Mouse (Mus musculus): ENCODE results near the gene Prkca. TPM values are rescaled to one million over a fixed set of nuclear protein-coding genes. Genes with fewer than 3 reads are reported as not detected.

Gene Prkca
- polyA plus RNA-seq, 1 experiment, result not detected

DNA sequence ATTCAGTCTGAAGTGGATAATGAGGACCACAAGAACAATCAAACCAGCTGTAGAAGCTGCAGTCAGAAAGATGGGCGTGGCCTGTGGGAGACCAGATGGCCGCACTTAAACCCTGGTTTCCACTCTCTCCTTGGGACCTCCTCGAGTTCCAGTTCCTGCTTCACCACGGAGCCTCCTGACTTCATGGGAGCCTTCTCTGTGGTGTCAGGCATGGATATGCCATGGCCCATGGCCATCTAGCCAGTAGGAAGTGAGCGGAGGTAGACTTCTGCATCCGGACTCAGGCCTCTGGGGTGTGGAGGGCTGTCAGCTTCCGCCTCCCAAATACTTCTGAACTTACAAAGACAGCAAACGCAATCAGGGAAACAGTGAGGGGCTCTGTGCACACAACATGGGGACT, 121.1 kb downstream of the Prkca start:
- TF ChIP-seq GATA1 (IDR thresholded peaks at IDR 0.05; ENCODE audit: low read length), result no peak

DNA sequence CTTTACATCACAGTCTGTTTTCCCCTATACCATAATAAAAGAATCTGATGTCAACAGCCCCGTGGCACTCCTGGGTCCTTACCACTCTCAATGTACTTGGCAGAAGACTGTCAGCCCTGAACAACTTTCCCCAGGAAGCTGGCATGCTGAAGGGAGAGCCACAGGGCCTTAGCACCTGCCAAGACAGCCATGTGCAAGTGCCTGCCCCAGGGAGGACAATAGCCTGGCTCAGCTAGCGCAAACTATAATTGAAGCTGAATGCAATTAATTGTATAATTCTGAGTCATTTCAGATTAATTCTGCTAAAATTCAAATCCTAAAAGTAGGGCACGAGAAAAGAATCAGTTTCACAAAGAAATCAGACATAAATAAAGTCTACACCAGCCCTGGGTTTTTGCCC, 121.7 kb downstream of the Prkca start:
- no peak for TF ChIP-seq GATA1 (IDR thresholded peaks at IDR 0.05; ENCODE audit: low read length)

DNA sequence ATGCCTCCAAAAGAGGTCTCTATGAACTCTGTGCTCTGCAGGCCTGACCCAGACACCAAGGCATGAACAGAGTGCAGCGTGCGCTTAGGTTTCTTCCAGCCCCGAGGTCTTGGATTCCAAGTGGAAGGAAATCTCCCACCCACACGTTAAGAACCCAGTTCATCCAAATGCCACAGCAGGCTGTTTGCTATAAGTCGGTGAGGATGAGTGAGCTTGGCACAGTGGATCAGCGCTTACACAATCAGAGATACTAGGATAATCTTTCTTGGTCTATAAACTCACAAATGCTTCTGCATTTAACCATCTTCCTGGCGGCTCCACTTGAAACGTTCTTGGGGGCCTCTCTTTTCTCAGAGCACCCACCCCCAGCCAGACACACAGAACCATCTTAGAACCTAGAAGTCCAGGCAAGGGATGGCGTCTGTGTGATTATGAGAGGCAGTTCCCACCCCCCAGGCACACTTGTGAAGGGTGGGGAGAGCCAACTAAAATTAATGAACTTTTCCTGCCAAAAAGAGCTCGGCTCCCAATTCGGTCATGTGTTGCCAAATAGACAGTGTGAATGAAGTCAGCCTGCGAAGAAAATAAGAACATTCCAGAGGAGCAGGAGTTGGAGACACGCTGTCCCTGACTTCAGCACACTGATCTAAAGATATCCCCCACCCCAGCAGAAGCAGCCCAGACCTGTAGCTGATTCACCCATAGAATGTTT, 122.4 kb downstream of the Prkca start:
- no peak for TF ChIP-seq GATA1 (IDR thresholded peaks at IDR 0.05; ENCODE audit: low read length)

DNA sequence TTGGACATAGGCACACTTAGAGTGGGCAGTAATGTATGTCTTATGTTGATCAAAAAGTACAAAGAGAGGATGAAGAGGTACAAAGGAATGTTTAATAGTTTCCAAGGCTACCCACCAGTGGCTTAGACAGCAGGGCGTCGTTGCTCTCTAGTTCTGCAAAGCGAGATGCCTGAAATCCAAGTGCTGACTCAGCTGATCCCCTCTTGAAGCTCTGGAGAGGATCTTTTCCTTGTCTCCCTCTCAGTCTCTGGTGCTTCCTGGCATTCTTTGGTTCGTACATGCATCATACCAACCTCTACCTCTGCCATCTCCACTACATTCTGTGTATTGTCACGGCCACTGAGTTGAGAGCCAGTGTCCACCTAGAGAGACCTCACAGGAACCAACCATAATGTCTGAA, 123.1 kb downstream of the Prkca start:
- TF ChIP-seq GATA1 (IDR thresholded peaks at IDR 0.05; ENCODE audit: low read length), result no peak

DNA sequence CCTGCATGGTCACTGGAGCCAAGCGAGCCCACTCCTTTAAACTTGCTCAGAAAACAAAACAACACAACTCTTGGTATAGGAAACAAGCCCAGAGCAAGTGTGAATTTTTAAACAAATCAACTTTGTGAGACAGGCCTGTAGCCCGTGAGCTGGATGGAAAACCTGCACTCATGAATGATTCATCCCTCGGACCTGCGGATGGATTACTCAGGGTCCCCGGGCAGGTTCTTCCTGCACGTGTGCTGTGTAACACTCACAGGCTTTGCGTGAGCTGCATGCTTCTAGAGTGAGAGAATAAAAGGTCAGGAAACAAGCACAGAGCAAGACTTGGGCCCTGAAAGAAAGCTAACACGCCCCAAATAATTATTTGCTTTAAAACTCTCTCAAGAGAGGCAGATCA, 126.7 kb downstream of the Prkca start:
- TF ChIP-seq GATA1 (IDR thresholded peaks at IDR 0.05; ENCODE audit: low read length), result no peak

DNA sequence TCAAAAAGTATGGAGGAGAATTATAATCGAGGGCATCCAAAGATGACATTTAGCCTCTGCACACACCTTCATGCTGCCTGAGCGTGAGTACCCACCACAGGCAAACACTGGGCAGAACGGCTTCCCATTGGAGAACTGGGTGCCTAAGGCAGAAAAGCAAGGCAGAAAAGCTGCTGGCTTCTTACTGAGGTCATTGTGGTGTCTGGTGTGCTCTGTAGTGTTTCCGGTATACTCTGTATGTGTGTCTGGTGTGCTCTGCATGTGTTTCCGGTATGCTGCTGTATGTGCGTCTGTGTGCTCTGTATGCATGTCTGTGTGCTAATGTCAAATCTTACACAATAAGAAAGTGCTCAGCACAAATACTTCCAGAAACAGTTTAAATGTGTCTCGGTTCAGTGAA, 127.7 kb downstream of the Prkca start:
- no peak for TF ChIP-seq GATA1 (IDR thresholded peaks at IDR 0.05; ENCODE audit: low read length)

DNA sequence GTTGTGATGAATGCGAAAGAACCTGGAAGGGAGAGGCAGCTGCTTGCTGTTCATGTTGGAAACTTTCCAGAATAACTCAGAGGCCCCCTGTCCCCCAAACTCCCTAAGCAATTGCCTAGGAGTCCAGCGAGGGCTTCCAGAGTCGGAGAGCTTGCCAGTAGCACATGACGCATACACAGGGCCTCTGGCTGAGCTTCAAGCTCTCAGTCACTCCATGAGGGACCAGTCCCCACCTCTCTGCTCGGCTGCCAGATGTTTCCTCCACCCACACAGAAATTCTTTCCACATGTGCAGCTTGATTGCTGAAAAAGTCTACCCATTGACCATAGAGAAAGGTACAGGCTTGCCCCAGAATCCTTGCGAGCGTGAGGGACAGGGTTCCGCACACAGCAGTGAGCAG, 128.3 kb downstream of the Prkca start:
- TF ChIP-seq GATA1 (IDR thresholded peaks at IDR 0.05; ENCODE audit: low read length), result no peak

DNA sequence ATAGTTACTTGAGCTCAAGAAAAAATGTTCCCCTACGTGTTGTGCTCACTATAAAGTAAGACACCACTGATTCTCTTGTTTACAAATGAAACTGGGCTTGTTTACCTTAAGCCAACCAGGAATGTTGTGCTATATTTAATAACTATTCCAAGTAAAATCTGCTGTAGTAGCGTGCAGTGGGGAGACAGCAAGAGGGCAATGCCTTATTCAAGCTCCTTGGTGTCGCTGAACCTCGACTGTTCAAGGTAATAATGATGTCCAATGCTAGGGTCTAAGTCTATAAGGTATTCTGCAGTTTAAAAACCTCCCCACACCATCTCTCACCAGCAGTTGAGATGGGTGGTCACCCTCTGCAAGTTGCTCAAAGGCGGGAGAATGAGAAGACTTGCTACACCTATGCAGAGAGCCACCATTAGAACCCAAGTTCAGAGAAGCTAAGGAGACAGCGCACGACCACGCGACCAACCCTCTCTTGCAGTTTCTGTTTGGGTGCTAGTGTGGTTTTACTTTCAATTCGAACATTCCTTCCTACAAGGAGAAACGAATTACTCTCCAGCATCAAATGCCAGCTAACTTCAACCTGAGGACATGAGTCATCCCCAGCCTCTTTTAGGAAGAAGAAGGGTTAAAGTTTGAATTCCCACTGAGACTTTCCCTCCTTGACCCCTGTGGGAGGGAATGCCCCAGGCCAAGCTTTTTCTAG, 129.1 kb downstream of the Prkca start:
- TF ChIP-seq GATA1 (IDR thresholded peaks at IDR 0.05; ENCODE audit: low read length), result no peak

DNA sequence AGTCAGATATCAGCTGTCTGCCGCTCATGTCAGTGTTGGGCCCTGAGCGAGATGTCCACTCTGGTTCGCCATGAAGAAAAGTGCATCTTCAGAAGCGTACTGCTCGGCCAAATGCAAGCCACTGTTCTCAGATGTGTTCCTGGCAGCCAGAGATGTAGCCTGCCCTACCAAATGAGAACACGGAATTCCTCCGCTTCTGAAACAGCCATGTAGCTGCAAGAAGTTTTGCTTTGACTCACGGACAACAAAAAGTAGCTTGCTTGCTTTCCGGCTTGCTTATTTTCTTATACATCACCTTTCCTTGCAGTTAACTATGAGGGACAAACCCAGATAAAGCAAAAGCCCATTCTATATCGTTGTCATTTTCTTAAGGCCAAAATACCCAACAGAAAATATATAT, 129.9 kb downstream of the Prkca start:
- TF ChIP-seq GATA1 (IDR thresholded peaks at IDR 0.05; ENCODE audit: low read length), result no peak

DNA sequence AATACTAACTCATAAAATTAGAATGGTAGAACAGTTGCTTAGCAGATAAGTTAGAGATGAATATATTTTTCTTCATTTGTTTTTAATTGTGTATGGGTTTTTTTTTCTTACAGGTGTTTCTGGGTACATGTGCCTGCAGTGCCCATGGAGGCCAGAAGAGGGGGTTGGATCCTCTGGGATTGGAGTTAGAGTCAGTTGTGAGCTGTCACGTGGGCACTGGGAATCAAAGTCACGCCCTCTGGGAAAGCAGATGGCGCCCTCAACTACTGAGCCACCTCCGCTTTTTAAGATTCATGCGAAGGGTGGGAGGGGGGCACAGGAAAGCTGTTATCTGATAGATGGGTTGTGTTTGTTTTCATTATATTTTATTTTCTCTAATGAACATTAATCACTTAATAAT, 131.1 kb downstream of the Prkca start:
- TF ChIP-seq GATA1 (IDR thresholded peaks at IDR 0.05; ENCODE audit: low read length), result no peak

DNA sequence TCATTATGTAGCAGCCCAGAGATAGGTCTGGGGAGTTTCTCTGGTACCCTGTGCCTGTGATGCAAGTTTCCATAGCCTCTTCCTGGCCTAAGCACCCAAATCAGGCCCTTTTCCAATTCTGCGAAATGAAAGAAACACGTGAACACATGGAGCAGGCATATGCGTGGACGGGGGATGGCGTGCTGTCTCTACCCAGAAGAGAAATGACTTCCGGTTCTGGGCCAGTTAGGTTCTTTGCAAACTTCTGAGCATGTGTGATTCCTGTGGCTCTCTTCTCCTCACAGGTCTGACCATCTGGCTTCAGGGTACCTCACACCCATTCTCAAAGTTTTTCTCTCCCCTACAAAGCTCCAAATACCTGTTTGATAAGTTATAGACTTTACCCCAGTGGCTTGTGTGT, 131.7 kb downstream of the Prkca start:
- TF ChIP-seq GATA1 (IDR thresholded peaks at IDR 0.05; ENCODE audit: low read length), result no peak

DNA sequence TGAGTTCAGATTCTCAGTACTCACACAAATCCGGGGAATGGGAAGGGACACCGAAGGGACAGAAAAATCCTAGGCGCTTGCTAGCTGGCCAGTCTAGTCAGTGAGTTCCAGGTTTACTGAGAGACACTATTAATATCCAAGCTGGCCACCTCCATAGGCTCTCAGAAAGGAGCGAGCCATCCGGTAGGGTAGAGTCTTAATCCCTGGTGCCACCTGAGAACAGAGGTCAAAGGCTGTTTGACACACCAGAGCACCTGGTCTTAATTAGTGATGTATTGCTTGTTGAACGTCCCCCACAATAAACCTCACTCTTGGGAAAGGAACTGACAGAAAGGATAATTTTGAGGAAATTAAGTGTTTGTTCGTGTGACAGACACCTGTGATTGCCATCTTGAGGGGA, 133.0 kb downstream of the Prkca start:
- TF ChIP-seq GATA1 (IDR thresholded peaks at IDR 0.05; ENCODE audit: low read length), result no peak

DNA sequence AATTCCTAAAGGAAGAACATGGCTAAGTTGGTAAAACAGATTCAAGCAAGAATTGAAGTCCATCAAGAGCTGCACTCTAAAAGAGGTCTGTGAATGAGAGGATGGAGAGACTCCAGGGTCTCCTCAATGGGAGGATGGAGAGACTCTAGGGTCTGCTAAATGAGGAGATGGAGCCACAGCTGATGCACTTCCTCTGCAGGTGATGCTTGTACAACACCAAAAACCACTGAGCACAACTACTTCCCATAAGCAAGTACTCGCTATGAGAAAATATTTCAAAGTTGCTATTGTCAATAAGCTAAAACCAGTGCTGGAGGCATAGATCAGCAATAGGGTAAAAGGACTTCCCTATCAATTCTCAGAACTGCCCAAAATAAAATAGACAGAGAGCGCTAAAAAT, 137.1 kb downstream of the Prkca start:
- TF ChIP-seq GATA1 (IDR thresholded peaks at IDR 0.05; ENCODE audit: low read length), result no peak

DNA sequence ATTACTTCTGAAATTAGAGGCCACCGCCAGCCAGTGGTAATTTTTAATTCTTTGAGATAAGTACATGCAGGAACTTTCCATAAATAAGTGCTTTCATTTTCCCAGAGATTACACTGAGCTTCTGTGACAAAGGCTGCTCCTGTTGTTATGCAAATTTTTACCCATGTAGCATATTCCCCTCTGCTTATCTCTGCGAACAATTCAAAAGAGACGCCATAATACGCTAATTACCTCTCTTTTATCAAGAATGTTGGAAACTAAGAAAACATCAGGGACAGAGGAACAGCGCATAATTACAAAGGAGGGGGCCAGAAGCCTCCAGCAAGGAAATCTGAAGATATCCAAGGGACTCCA, 138.9 kb downstream of the Prkca start:
- TF ChIP-seq GATA1 (IDR thresholded peaks at IDR 0.05; ENCODE audit: low read length), result no peak

DNA sequence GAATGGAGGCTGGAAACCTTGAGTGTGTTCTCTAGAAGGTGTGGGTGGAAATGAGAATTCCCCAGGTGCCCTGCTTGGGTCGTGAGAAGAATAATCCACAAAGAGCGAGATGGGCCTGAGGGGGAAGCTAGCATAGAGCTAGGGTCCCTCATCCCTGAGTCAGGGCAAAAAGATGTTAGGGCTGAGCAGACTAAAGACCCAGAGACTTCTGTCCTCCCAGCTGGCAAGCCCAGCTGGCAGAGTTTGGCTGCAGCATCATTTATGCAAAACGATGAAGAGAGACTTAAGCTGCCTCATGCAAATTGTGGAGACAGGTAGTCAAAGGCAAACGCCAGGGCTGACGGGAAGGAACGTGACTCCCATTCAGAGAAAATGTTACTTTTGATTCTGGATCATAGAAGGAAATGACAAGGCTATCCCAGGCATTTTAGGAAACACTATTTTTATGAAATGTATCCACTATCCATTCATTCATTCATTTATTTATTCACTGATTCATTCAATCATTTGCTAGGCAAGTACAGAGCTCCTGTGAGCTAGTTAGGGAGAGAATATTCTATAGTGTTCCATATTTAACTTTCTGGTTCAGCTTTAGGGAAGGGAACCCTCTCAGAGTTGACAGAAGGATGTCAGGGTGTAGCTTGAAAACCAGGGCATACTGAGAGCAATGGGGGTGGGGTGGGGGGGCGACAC, 139.4 kb downstream of the Prkca start:
- no peak for TF ChIP-seq GATA1 (IDR thresholded peaks at IDR 0.05; ENCODE audit: low read length)

DNA sequence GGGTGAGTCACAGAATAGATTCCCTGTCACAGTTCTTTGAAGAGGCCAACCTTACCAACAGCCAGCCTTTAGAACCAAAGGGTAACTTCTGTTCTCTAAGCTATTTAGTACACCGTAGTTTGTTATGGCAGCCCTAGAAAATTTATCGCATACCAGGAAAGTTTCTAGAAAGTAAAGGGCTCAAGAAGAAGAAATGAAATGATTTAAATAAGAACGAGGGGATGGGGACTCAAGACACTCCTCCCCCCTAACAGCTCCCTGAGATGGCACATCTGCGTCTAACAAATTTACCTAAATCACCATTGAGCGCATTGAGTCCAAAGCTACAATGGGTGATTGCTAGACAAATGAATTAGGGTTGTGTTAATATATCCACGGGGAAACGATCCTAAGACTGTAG, 140.9 kb downstream of the Prkca start:
- no peak for TF ChIP-seq GATA1 (IDR thresholded peaks at IDR 0.05; ENCODE audit: low read length)
